Mouse (Mus musculus) cerebellum, adult 2 months (tissue): ENCODE data around the gene Tmem151b. TPM values are rescaled to one million over a fixed set of nuclear protein-coding genes. Genes with fewer than 3 reads are reported as not detected.
A peak's percentile ranks its signal among the peaks of the same experiment; 100 is the strongest.

Experiments
- DNase-seq, 2 experiments: peaks; one replicate each; pipeline ENCODE4 v3.0.0; 2021
- H3K27ac ChIP-seq: fragments of 200-500 bp; 2 replicates; pipeline ENCODE4 v1.5.1; 2012; ENCODE audit warnings: low read length, control low read depth, inconsistent platforms; ENCODE audit not compliant: insufficient read depth
- H3K27me3 ChIP-seq: fragments of 200-500 bp; 2 replicates; pipeline ENCODE4 v1.6.1; 2012; ENCODE audit warnings: inconsistent platforms, mild to moderate bottlenecking, low read length, moderate library complexity; ENCODE audit not compliant: control insufficient read depth, insufficient read depth
- H3K4me1 ChIP-seq: fragments of 200-500 bp; 2 replicates; pipeline ENCODE4 v1.6.1; 2011; ENCODE audit warnings: low read length; ENCODE audit not compliant: control insufficient read depth, insufficient read depth
- H3K4me3 ChIP-seq: fragments of 200-500 bp; replicated peaks from 2 replicates; pipeline ENCODE3; 2011; ENCODE audit warnings: mild to moderate bottlenecking, low read depth, low read length, control low read depth; ENCODE audit not compliant: insufficient read depth
- CTCF ChIP-seq: fragments of 200-500 bp; IDR thresholded peaks from 2 replicates; pipeline ENCODE4 v1.5.1; 2011; ENCODE audit warnings: low read depth, mild to moderate bottlenecking, control low read depth, low read length, moderate library complexity, borderline replicate concordance; ENCODE audit not compliant: insufficient read depth
- POLR2A ChIP-seq: fragments of 200-500 bp; IDR thresholded peaks from 2 replicates; pipeline ENCODE4 v1.6.1; 2011; ENCODE audit warnings: low read length, control low read depth, borderline replicate concordance; ENCODE audit not compliant: insufficient read depth
- WGBS: fragments of 180-500 bp; shearing (Covaris S2); methylation state at CpG from one replicate; pipeline ENCODE4 v1.1.7; 2018; 5-methylcytosine and 5-hydroxymethylcytosine counted together
- polyA plus RNA-seq: library from polyadenylated mRNA; depleted of rRNA; stranded (reverse); fragments of >200 nt; gene quantifications from 2 replicates; pipeline ENCODE4 v1.2.3, GENCODE M21; 2012

Gene Tmem151b
- polyA plus RNA-seq, 1 experiment = 125 TPM

DNA sequence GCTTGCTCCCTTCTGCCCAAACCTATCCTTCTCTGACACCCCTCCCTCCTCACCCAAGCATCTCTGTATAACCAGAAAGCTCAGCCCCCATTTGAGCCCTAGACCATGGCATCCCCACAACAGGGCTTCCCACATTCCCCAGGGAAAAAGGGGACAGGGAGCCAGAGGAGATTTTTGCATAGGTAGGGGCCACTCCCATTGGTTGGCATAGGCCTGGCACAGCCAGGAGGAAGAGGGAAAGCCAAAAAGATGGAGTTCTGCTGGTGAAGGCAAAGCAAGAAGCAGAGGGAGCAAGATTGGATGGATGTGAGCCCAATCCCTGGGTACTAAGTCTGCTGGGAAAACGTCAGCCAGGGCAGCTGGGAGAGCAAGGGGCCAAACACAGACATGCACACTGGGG, 6.4 kb downstream of the Tmem151b start:
- peak overlapping the region; percentile 17; the same call in 1 of the 2 replicates for H3K27ac ChIP-seq
- WGBS = 7% methylated on average over 1 of the region's 1 CpGs
- H3K4me3 ChIP-seq = no peak overlapping the region
- peak; percentile 46 to 62 for DNase-seq
- H3K27me3 ChIP-seq = no peaks in the 10 kb centered on the region
- H3K4me1 ChIP-seq = peaks cover 43% of the 10 kb centered on the region
- TF ChIP-seq POLR2A = no peak
- no peak for TF ChIP-seq CTCF

DNA sequence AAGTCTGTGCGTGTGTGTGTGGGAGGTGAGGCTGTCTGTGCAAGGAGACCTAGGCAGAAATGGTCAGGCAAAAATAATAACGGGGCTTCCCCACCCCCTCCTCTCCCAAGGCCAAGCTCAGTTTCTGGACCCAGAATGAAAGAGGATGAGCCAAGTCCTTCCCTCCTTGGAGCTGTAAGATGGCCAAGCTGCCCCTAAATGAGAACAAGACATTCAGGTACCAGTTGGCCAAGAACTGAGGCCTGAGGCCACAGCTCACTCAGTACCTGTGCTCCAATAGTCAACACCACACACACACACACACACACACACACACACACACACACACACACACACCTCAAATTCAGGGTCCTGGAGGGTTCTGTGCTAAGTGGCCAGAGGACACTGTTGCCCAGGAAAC, 6.8 kb downstream of the Tmem151b start:
- Histone ChIP-seq H3K27me3 (no peaks in the 10 kb centered on the region), H3K4me3 (no peak overlapping the region), H3K27ac (peak overlapping the region; percentile 17; the same call in 1 of the 2 replicates), H3K4me1 (peaks cover 43% of the 10 kb centered on the region)
- peak in 1 of 2 experiments; percentile 79 for DNase-seq
- TF ChIP-seq CTCF (no peak), POLR2A (no peak)
- 21% methylated on average over 2 of the region's 2 CpGs for WGBS

DNA sequence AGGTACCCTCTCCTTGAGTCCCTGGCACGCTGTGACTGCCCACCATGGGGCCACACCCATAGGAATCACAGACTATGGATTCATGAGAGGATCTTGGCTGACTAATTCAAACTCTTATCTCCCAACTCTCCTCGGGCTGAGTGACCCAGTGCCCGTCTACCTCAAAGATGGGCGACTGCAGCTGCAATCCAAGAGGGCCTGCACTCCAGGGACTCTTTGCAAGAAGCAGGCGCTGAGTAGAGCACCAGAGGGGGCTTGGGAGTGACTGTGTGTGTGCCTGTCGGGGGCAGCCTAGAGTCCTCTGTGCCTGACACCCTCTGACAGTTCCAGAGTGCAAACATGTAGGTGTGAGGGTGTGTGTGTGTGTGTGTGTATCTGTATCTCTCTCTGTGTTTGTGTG, 7.3 kb downstream of the Tmem151b start:
- Histone ChIP-seq H3K27ac (no peak overlapping the region), H3K4me3 (no peak overlapping the region), H3K27me3 (no peaks in the 10 kb centered on the region), H3K4me1 (peaks cover 43% of the 10 kb centered on the region)
- WGBS = 37% methylated on average over 6 of the region's 6 CpGs
- no peak for TF ChIP-seq POLR2A
- no peak for TF ChIP-seq CTCF
- DNase-seq = no peak

DNA sequence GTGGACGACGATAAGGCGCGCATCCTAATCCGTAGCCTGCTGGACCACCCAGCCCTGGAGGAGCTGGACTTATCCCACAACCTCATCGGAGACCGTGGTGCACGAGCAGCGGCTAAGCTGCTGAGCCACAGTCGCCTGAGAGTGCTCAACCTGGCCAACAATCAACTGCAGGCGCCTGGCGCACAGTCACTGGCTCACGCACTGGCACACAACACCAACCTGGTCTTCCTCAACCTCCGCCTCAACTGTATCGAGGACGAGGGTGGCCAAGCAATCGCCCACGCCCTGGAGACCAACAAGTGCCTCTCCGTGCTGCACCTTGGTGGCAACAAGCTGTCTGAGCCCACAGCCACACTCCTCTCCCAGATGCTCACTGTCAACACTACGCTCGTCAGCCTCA, 9.8 kb downstream of the Tmem151b start:
- TF ChIP-seq POLR2A = no peak
- no peak for TF ChIP-seq CTCF
- 44% methylated on average over 21 of the region's 21 CpGs for WGBS

DNA sequence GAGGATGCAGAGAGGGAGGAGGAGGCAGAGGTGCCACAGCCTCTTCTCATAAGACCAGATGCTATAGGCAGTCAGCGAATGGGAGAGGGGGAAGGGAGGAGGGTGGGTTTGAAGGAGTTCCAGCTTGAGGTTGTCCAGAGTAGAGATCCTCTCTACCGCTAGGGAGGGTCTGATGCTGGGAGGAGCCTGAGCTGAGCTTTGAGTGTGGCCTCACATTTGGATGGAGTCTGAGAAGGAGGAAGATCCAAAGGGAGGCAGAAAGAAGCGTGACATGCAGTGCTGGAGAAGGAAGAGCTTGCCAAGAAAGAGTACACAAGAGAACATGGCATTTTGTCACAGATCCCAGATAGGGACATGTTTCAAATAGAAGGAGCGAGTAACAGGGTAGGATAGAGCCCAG, 11.1 kb downstream of the Tmem151b start:
- WGBS = 54% methylated on average over 4 of the region's 4 CpGs
- no peak overlapping the region for H3K27ac ChIP-seq

More for the DNA sequence above, 9.8 kb downstream of the Tmem151b start:
- Histone ChIP-seq H3K4me1 (peaks cover 25% of the 10 kb centered on the region), H3K27ac (no peak overlapping the region), H3K27me3 (no peaks in the 10 kb centered on the region), H3K4me3 (no peak overlapping the region)
- no peak for DNase-seq

DNA sequence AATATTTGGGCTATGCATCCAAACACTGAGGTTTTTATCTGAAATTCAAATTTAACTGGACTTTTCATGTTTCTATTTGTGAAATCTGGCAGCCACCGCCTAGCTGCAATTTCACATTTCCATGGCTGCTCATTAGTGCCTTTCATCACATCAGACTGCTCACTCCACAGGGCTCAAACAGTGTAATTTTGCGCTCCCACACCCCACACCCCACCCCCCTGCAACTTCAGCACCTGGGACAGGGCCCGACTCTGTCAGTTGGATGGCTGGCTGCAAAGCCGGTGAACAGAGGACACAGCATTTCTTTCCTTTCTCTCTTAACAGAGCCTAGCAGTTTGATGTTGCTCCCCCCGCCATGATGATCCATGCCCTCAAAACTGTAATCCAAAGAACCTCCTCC, 13.2 kb downstream of the Tmem151b start:
- no peak for DNase-seq

More for the DNA sequence above, 11.1 kb downstream of the Tmem151b start:
- H3K4me3 ChIP-seq = no peak overlapping the region
- no peak for DNase-seq
- H3K27me3 ChIP-seq = no peaks in the 10 kb centered on the region
- TF ChIP-seq POLR2A = no peak
- no peak for TF ChIP-seq CTCF
- peaks cover 16% of the 10 kb centered on the region for H3K4me1 ChIP-seq

DNA sequence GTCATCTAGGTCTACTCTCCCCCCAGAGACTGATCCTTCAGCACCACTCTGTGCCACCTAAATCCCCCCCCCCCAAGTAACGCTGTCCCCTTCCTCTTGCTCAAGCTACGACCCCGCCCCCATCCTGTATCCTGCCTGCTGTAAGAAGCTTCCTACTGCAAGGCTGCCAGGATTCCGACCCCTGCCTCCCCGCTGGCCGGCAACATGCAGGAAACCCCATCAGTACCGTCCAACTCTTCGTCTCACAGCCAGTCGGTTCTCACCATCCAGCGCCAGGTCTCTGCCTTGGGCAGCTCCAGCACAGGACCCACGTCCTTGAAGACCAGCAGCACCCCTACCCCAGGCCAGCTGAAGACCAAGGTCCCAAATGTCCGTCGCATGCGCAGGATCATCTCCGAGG, 16.6 kb downstream of the Tmem151b start:
- Histone ChIP-seq H3K4me3 (no peak overlapping the region), H3K4me1 (peaks cover 23% of the 10 kb centered on the region), H3K27me3 (no peaks in the 10 kb centered on the region), H3K27ac (no peak overlapping the region)
- 51% methylated on average over 15 of the region's 15 CpGs for WGBS
- DNase-seq = no peak
- TF ChIP-seq CTCF = no peak
- no peak for TF ChIP-seq POLR2A

More for the DNA sequence above, 13.2 kb downstream of the Tmem151b start:
- Histone ChIP-seq H3K27ac (no peak overlapping the region), H3K4me3 (no peak overlapping the region), H3K4me1 (peaks cover 12% of the 10 kb centered on the region; the same call in 1 of the 2 replicates), H3K27me3 (no peaks in the 10 kb centered on the region)
- WGBS = 48% methylated on average over 5 of the region's 5 CpGs
- TF ChIP-seq POLR2A (no peak), CTCF (no peak)

DNA sequence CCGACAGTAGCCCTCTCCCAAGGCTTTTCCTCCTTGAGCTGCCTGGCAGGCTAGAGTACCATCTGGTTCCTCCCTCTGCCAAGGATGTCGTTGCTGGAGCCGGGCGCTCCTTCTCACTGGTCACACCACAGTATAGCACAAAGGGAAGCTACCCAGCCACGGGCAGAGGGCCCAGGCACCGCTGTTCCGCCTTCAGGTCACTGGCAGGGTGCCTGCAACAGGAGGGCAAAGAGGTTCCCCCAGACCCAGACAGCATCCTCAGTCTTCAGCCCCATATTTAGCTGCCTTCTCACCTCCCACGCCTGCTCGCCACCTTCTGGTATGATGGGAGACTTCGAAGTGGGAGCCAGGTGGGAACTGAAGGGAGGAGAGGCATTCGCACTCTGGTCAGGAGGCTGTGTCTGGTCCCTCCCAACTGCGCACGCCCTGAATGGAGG, 19.1 kb downstream of the Tmem151b start:
- WGBS = 6% methylated on average over 13 of the region's 13 CpGs
- peak; percentile 20; the same call in 1 of the 2 replicates for TF ChIP-seq POLR2A
- TF ChIP-seq CTCF = 0 out of 2 replicates have a peak, but pooled peaks have one; percentile 31
- H3K4me1 ChIP-seq = peaks cover 41% of the 10 kb centered on the region
- H3K4me3 ChIP-seq = no peak overlapping the region
- H3K27me3 ChIP-seq = no peaks in the 10 kb centered on the region
- peak overlapping the region; percentile 91 for H3K27ac ChIP-seq
- DNase-seq = peak; percentile 93 to 94

DNA sequence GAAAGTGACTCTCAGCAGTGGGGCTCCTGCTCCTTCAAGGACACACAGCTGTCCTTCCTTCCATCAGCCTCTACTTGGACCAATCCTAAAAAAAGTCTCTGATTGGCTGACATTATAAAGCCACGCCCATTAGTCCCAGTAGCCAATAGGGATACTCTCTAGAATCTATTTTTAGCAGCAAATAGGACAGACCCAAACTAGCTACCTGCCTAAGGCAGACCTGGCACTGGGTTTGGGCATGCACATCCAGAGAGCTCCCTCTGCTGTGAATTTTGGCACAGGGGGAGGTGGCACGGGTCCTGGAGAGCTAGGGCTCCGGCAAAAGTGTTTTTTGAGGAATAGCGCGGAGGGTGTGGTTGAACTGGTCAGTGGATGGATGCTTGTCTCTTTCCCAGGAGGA, 22.9 kb downstream of the Tmem151b start:
- Histone ChIP-seq H3K27ac (no peak overlapping the region), H3K4me3 (no peak overlapping the region), H3K27me3 (no peaks in the 10 kb centered on the region), H3K4me1 (peaks cover 55% of the 10 kb centered on the region)
- 15% methylated on average over 5 of the region's 5 CpGs for WGBS
- no peak for TF ChIP-seq CTCF
- no peak for TF ChIP-seq POLR2A
- DNase-seq = peak in 1 of 2 experiments; percentile 71
